Mouse (Mus musculus): ENCODE measurements at regions not wholly inside any gene's neighbourhood (a gene's known extent, or its start where the extent isn't known, plus 50 kb on each side); places are given as distances from the start of the nearest gene placed in this dataset.

DNA sequence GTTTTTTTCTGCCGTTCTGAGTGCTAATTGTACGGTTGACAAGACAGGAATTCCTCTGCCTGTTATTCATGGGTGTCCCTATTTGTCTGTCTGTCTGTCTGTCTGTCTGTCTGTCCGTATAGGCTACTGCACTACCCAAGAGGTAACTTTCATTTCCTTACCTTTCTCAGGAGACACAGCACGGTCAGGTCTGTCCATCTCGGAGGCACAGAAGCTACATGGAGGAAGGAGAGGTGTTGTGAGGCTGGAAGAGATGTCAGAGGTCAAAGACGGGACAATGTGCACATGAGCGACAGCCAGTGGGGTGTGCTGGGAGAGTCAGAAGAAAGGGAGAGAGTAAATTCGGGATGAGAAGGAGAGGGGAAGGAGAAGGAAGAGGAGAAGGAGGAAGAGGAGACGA is 184.8 kb downstream of the Enc1 start:
- DNase-seq (ENCODE audit: low read depth, low spot score), result no peak

DNA sequence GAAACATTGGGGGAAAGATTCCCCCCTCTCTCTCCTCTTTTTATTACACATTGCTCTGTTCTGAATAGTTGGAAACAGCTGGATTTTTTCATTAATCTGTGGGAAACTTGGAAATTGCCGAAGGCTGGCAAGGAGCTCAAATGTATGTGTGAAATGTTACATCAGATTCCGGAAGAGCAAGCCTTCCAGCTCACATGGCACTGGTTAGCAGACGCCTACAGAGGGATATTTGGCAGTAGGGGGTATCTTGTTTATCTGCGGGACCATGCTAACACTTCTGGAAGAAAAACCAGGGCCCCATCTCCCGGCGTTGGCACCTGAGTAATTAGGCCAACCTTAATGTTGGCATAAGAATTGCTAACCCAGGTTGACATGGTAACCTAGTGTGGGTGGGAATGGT is 183.0 kb downstream of the Enc1 start:
- DNase-seq (ENCODE audit: low read depth, low spot score), result peak; percentile 73

DNA sequence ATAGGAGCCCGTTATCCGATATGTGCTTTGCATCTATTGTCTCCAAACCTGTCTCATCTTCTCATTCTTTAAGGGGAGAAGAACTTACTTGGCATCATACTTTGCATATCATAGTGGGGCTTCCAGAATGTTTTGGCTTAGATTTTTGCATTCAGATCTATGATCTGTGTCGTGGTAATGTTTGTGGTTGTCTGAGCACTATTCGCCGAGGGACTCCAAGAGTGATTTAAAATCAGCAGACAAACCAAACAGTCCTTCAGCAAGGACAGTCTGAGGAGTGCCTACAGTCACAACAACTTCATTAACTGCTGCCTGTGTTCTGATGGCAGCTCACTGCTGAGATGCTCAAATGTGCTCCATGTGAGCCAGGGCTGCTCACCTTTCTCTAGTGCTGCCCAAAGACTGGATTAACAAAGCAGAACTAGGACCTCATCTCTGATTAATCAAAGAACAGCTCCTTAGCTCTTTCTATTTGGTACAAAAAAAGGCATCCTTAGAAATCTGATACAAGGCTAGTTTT is 182.5 kb downstream of the Enc1 start:
- DNase-seq (ENCODE audit: low read depth, low spot score), result peak; percentile 14

DNA sequence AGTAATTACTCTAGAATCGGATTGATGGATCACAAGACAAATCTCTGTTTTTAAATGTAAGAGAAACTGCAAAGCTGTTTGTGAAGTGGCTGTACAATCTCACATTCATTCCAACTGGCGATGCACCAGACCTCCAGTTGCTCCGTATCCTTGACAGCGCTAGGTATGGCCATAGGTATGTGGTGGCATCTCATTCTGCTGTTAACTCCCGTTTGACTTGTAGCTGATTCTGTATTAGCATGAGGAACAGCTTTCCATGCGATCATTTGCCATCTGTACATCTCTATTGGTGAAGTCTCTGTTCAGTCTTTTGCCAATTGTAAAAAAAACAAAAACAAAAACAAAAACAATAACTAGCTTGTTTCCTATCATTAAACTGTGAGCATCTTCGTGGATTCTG is 182.0 kb downstream of the Enc1 start:
- peak; percentile 10 for DNase-seq (ENCODE audit: low read depth, low spot score)

DNA sequence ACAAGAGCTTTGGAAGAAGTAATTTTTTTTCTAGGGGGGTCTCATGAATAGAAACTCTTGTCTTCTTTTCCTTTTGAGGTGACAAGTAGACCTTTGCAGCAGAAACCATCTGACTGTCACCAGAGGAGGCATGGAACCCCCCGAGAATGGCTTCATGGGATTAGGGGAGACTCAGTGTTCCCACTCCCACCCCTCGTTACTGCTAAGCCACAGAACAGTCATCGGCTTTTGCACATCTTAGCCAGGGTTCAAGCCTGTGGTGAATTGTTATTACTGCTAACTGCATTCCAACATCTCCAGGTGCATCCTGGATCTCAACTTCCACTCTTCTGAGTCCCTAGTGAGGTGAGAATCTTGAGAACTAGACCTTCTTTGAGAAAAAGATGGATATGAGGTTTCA is 180.9 kb downstream of the Enc1 start:
- no peak for DNase-seq (ENCODE audit: low read depth, low spot score)

DNA sequence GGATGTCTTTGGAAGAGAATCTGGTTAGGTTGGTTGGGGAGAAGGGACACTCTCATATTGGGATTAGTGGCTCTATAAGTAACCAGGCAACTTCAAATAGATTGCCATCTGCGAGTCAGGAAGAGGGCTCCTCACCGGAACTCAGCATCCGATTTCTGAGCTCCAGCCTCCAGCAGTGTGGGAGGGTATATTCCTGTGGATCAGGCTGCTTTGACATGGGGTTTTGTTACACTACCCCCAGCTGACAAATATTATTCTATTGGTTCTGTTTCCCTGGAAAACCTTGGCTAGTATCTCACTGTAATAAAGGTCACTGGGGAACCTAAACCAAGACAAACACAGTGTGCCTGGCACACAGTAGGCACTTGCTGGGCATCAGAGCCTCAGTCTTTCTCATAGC is 179.9 kb downstream of the Enc1 start:
- DNase-seq (ENCODE audit: low read depth, low spot score), result no peak

DNA sequence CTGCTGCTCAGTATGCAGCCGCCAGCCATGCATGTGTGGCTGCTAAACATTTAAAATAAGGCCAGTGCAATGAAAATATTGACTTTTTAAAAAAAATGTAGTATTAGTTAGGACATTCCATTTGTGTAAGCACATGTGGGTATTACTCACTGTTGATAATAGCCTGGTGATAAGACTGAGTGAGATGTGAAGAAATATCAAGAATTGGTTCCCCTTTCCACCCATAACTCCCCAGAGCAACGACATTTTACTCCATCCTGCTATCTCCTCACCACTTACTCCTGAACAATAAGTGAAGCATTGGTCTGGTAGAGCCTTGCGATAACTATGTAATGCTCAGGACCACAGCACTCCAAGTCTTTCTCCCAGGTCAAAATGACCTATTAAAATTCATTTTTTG is 178.2 kb downstream of the Enc1 start:
- no peak for DNase-seq (ENCODE audit: low read depth, low spot score)

DNA sequence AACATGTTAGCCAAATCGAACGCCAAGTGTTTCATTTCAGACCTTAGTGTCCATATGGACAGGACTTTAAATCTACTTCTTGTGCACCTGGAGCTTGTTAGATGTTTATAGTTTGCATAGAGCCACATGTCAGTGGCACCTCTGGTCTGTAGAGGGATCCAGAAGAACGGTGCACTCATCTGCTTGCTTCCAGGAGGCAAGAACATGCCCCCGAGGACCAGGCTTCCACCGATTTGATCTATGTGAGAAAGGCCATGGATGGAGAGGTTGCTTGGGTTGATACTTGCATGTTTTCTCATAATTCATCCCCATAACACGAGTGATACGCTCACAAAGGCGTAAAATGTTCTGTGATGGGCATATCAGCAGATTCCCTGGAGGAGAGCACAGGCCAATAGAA is 177.8 kb downstream of the Enc1 start:
- DNase-seq (ENCODE audit: low read depth, low spot score), result no peak

DNA sequence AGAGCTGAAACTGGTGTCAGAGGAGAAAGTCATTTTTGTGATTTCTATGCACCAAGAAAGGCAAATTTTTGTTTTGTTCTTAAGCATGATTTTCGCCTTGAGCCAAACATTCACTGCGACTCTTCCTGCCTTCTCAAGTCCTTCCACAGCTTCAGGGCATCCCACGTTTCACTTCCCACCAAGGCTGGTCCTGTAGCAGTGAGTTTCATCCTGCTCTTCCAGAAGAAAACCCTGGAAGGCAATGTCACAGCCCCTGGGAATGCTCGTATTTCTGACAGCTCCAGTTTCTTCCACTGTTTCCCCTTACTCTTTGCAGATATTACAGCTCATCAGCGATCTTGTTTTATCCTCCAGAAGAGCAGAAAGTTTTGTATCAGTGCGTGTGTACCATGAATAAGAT is 177.2 kb downstream of the Enc1 start:
- DNase-seq (ENCODE audit: low read depth, low spot score), result peak; percentile 72

DNA sequence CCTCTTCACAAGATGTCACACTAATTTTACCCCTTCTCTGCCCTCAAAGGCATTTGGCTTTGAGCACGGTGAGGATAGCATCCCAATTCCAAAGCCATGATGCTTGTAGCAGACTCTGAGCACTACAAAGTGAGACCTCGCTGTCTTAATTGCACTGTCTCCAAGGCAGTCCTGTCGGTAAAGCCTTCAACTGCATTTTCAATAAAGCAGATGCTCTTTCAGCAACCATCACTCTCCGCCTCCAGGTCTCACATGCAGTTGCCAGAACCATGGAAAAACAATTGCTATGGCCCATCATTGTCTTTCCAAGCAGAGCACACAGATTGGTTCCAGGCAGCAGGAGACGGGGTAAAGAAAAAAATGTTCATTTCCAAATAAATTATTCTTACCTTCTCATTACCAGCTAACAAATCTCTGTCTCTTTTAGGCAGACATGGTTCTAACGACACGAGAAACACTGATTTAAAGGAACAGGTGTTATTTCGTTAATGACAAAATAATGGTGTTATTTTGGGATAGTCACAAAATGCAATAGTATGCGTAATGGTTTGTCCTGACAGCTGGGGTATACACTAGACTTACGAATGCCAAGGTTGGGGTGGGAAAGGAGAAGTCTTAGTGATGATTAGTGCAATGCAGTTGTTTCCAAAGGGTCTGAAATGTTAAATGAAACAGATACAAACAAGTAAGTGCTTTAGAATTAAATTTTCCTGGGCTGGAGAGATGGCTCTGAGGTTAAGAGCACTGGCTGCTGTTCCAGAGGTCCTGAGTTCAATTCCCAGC is 175.2 kb downstream of the Enc1 start:
- DNase-seq (ENCODE audit: low read depth, low spot score), result peak; percentile 56

DNA sequence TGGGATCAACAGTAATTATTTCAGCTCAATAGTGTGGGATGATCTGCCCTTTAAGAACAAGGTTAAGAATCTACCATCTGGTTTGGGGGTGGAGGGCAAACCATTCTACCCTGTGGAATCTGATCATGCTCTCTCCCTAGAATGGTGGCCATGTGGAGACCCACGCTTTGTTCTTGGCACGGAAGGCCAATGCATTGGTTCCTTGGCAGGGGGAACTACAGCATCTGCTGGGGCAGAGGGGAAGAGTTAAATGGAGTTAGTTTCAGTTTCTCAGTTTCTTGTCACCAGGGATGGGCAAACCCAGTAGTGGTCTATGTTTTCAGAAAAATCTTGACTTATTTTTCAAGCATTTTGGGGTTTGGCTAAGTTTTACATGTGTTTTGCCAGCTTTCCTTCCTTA is 174.5 kb downstream of the Enc1 start:
- DNase-seq (ENCODE audit: low read depth, low spot score), result no peak

DNA sequence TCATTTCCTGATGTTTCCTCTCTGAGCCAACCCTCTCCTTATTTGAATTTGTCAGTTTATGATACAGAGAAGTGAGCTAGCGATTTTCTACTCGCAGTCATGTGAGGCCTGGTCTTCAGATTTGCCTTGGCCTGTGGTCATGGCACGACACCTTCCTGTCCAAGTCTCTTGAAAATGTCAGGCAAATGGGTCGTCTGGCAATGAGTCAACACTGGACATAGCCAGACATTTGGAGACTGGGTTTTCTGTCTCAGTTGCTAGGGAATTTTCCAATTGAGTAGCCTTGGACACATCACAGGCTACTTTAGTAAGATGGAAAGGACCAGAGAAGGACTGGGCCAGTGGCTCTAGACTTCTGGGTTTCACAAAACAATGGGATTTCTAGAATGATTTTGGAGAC is 171.2 kb downstream of the Enc1 start:
- DNase-seq (ENCODE audit: low read depth, low spot score), result no peak

DNA sequence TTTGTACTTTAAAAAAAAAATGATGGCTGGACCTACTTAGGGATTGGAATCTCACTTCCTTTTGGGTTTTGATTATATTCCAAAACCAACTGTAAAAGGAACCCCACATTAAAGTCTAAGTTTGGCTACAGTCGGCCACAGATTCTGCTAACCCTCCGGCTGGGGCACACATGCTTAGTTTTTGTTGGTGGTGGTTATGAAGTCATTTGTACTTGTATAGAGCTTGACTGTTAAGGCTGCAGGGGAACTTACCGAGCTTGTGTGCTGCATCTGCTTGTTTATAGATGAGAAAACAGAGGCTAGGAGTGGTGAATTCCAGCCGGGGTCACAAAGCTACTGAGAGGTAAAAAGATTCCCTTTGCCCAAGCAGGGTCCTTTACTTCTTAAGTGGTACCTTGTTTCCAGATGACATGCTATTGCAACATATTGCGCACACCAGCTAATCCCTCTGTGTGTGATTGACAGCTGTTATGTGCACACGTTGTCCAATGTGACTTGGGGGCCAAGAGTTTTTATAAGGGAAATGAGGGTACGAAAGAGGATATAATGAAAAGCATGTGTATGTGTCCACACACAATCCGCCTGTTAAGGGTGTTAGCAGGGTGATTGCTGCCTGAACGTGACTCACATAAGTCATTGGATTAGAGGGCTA is 169.8 kb downstream of the Enc1 start:
- DNase-seq (ENCODE audit: low read depth, low spot score), result no peak

DNA sequence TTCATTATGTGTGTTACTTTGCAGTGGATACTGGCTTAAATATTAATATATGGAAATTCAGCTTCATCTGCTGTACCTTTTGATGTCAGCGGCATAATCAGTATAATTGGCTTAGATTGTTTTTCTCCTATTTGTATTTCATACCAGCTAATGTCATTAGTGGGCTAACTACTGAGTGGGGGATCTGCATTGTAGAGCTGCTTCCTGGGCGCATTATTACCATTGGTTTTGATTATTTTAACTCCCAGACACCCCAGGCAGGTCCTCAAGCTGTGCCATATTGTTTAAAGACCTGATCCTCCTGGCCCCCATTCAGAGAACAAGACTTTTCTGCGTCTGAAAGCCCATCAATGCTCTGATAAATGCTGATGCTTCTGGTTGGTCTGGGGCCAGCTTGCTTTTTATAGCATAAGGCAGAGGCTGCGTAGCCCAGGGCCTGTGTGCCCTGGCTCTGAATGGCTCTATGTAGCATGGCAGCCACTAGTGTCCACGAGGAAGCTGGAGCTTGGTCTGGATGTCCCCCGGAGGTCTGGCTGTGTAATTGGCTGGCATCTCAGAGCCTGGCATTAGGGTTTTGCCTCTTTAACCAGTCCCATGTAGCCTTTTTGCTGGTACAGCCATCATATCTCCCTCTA is 169.1 kb downstream of the Enc1 start:
- no peak for DNase-seq (ENCODE audit: low read depth, low spot score)

DNA sequence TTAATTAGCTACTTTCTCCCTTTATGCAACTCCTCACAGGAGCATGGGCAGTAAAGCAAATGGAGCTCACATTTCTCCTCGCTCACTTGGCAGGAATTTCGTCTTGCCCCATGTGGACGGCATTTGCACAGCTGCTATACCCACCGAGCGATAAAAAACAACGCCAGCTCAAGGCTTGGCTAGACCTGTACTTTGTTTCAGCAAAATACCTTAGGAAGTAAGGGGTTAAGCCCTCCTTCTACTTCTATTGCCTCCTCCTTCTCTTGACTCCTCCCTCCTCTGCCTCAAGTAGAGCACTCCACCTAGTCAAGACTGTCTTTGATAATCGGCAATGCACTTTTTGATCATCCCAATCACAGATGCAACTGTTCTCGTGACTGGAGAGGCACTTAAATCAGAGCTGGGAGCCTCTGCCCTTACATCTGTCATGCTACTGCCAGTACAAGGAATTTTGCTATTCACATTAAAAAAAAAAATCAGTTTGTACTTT is 168.4 kb downstream of the Enc1 start:
- no peak for DNase-seq (ENCODE audit: low read depth, low spot score)

DNA sequence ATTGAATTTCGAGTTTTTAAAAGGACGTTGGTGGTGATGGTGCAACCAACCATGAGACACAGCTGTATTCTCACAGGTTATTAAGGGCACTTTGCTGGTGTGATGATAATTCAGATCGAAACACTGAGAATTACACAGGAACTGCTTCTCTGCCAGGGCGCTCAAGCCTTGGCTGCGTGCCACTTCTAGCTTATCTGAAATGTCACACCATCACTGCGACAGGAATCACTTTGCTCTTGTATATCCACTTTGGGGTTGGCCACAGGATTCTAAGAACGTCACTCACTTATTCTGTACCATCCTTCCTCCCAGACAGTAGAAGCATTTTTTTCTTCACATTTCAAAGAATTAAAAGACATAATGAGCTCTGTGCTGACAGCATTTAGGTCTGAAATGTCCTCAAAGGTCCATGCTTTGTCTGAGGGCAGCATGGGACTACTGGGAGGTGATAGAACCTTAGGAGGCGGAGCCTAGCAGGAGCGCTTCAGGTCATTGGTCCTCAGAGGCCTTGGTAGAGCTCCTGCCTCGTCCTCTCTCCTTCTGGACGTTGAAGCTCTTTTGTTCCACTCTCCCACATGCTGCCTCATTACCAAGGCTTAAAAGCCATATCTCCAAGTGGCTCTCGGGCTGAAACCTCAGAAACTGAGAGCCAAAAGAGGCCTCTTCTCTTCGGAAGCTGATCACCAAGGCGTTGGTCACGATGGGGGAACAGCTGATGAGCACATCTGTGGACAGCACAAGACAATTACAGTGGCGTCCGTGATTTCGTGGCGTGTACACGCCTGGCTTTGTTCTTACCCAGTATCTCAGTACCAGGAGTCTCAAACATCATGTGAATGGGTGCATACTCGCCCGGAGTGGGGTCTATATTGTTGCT is 167.7 kb downstream of the Enc1 start:
- no peak for DNase-seq (ENCODE audit: low read depth, low spot score)

DNA sequence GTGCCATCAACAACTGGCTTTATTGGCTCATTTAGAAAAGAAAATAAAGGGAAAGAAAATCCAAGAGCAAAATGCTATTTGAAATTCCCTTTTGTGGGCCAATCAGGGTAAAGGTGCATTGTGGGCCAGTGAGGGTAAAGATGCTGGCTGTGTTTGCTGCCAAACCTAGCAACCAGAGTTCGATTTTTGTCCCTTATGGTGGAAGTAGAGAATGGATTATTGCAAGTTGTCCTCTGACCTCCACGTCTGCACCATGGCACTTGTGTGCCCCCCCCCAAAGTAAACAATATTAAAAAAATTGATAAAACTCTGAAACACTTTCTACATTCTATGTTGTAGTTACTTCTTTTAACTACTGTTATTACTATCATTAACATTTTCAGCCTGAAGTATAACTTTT is 166.9 kb downstream of the Enc1 start:
- no peak for DNase-seq (ENCODE audit: low read depth, low spot score)

DNA sequence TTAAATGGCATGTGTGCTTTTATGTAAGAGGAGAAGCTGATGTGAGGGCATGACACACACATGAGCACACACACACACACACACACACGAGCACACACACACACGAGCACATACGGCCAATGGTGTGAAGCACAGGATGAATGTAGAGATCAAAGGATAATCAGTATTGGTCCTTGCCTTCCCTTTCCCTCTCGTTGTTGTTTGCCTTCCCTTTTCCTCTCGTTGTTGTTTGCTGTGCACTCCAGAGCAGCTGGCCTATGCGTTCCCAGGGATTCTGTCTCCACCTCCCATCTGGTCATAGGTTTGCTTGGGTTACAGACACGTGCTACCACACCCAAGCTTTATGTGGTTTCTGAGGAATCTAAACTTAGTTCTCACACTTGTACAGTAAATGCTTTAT is 165.8 kb downstream of the Enc1 start:
- DNase-seq (ENCODE audit: low read depth, low spot score), result no peak

DNA sequence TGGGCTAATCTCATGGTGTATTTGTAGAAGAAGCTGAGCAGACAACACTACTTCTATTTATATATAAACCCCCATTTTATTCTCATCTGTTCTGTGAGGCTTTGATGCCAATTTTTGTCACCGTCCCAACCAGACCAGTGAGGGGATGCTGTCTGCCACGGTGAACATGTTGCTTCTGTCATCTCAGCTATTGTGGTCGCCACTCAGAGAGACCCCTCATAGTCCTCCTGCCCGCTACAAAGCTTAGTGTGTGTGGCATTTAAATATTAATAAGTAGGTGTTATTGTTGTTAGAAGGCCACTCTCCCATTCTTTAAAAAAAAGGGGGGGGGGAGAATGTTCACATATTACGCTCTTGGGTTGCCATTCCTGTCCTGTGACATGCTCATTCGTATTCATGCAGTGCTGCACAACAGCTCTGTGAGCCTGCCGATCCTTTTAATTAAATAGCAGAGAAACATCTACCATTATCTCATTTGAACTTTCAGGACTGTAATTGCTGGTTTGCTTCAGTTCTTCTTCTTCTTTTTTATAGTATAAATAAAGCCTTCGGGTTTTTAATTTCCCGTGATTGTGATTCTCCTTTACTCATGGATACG is 161.4 kb downstream of the Enc1 start:
- DNase-seq (ENCODE audit: low read depth, low spot score), result no peak

DNA sequence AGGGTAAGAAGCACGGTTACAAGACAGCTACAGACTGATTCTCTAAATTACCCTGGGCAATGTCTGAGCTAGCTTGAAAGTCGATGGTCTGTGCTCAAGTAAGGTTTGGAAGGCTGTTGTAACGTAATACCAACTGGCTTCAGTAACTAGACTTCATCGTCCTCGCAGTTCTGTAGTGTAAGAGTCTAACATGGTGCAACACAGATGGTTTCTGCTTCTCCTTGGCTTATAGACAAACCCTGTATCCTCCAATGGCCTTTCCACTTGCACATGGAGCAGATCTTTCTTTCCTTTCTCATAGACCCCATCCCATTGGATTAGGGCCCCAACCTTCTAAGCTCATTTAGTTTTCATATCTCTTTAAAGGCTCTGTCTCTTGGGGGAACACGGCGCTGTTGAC is 160.7 kb downstream of the Enc1 start:
- DNase-seq (ENCODE audit: low read depth, low spot score), result no peak

DNA sequence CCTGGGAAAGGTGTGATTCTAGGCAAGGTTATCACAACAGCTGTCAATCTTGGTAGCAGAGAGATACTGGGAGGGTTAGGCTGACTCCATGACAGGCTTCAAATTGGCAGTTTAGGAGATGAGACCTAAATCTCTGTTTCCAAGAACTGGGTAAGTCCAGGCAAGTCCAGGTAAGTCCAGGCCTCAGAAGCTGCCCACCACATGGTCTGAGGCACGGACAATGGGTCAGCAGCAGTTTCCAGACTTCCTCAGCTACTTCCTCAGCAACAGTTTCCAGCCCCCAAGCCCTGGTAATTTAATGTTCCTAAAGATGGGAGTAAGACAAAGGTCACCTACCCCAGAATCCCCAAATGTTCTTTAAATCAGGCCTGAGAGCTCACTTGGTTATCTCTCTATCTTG is 157.1 kb downstream of the Enc1 start:
- DNase-seq (ENCODE audit: low read depth, low spot score), result no peak

Measured in brain, adult 2 months (tissue).